Mouse (Mus musculus) layer of hippocampus, adult 11-12 months (tissue): ENCODE measurements around the gene Zfp286.

Experiments used
- DNase-seq: peaks from one replicate; pipeline ENCODE4 v3.0.0; 2022; ENCODE audit warnings: low spot score

The Zfp286 gene

GRCm38 (mm10) chr11:62706141-62706540 is 83.1 kb downstream of the Zfp286 start:
- no peak for DNase-seq
